Mouse (Mus musculus): Measurements from ENCODE around the gene Cav1. TPM values are rescaled to one million over a fixed set of nuclear protein-coding genes. Genes with fewer than 3 reads are reported as not detected.

Cav1 gene
- polyA plus RNA-seq, 1 experiment from 2014 or later = 1,087 TPM

DNA sequence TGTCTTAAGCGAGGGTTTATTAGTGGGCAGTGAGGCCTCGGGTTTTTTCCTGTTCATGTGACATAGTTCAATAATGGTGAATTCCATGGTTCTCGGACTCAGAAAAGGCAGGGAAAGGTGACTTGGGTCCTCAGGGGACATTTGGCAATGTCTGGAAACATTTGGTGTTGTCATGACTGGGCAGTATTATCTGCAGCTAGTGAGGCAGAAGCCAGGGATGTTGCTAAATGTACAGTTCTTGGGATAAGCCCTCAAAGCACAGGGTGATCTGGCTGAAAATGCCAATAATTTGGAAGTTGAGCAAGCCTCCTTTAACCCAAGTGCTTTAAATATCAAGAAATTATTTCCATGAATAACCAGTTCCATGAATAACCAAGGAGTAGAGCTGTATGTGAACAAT is 27.8 kb upstream of the Cav1 start:
- Histone ChIP-seq H3K9me3 (ENCODE audit: low read length) (no peaks in the 10 kb centered on the region), H3K4me3 (ENCODE audit: low read depth, low read length) (no peak overlapping the region), H3K4me1 (ENCODE audit: insufficient read depth, low read depth, low read length) (peaks cover 3% of the 10 kb centered on the region; the same call in 1 of the 2 replicates), H3K27me3 (replicated peaks; ENCODE audit: insufficient read depth, low read length) (no peaks in the 10 kb centered on the region), H3K4me2 (replicated peaks; ENCODE audit: low read depth, low read length) (no peak overlapping the region), H3K27ac (ENCODE audit: low read length) (no peak overlapping the region), H3K36me3 (ENCODE audit: insufficient read depth, low read length) (no peaks in the 10 kb centered on the region), H3K9ac (replicated peaks; ENCODE audit: low read depth) (no peak overlapping the region)
- WGBS = 95% methylated on average over 3 of the region's 3 CpGs
- TF ChIP-seq EP300 (IDR thresholded peaks at IDR 0.05) (no peak), CTCF (IDR thresholded peaks at IDR 0.05) (no peak)
- ATAC-seq (no peak), DNase-seq (ENCODE audit: low spot score) (no peak)

DNA sequence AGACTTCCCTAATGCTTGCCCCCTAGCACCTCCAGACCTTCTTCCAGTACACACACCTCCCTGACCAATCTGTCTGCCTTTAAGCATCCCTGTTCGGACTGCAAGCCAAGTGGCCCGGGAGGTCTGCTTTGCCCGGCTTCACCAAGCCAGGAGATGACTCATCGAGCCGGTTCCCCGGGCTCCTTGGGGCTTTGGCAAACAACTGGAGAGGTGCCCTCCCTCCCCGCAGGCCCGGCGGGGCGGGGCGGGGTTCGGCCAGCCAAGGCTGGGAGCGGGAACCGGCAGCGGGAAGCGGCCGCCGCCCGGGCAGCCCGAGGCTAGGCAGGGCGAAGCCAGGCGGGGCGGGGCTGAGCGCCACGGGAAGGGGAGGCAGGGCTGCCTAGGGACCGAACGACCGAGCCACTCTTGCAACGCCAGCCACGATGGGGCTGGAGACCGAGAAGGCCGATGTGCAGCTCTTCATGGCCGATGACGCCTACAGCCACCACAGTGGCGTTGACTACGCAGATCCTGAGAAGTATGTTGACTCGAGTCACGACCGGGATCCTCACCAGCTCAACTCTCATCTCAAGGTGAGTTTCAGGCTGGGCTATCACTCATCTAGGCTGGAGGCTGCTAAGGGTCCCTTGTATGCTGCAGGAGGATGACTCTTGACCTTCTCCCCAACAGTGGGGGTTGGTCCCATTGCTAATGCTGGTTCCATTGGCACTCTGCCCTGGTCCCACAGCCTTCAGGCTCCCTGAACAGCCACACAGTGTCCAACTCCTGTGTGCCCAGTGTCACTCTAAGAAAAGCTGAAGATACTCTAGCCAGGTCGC is 25.0 kb upstream of the Cav1 start, which contains the start of gene Cav2:
TSS of gene Cav2 (plus strand) at position 247 of the 818 bp plus-strand sequence.
- DNase-seq (ENCODE audit: low spot score) (peak; percentile 93), ATAC-seq (peak; percentile 96)
- peaks cover 3% of the 10 kb centered on the region; the same call in 1 of the 2 replicates for H3K4me1 ChIP-seq (ENCODE audit: insufficient read depth, low read depth, low read length)
- H3K36me3 ChIP-seq (ENCODE audit: insufficient read depth, low read length) = no peaks in the 10 kb centered on the region
- peak within 1 kb of the TSS; percentile 52 for H3K9ac ChIP-seq (replicated peaks; ENCODE audit: low read depth)
- peak within 1 kb of the TSS; percentile 96 for H3K27ac ChIP-seq (ENCODE audit: low read length)
- TF ChIP-seq CTCF (IDR thresholded peaks at IDR 0.05) = no peak
- peak; percentile 59; the same call in 1 of the 2 replicates for TF ChIP-seq EP300 (IDR thresholded peaks at IDR 0.05)
- no peaks in the 10 kb centered on the region for H3K9me3 ChIP-seq (ENCODE audit: low read length)
- no peaks in the 10 kb centered on the region for H3K27me3 ChIP-seq (replicated peaks; ENCODE audit: insufficient read depth, low read length)
- peak within 1 kb of the TSS; percentile 59 for H3K4me3 ChIP-seq (ENCODE audit: low read depth, low read length)
- 1% methylated on average over 33 of the region's 40 CpGs for WGBS
- peak within 1 kb of the TSS; percentile 77 for H3K4me2 ChIP-seq (replicated peaks; ENCODE audit: low read depth, low read length)

GRCm38 (mm10) chr6:17281757-17282092 is 24.4 kb upstream of the Cav1 start:
- WGBS = 7% methylated on average over 8 of the region's 8 CpGs
- Histone ChIP-seq H3K9ac (replicated peaks; ENCODE audit: low read depth) (peak overlapping the region; percentile 52; the same call in 1 of the 2 replicates), H3K4me3 (ENCODE audit: low read depth, low read length) (peak overlapping the region; percentile 59), H3K27ac (ENCODE audit: low read length) (peak overlapping the region; percentile 96), H3K27me3 (replicated peaks; ENCODE audit: insufficient read depth, low read length) (no peaks in the 10 kb centered on the region), H3K36me3 (ENCODE audit: insufficient read depth, low read length) (no peaks in the 10 kb centered on the region), H3K4me2 (replicated peaks; ENCODE audit: low read depth, low read length) (peak overlapping the region; percentile 77), H3K4me1 (ENCODE audit: insufficient read depth, low read depth, low read length) (peaks cover 3% of the 10 kb centered on the region; the same call in 1 of the 2 replicates), H3K9me3 (ENCODE audit: low read length) (no peaks in the 10 kb centered on the region)
- DNase-seq (ENCODE audit: low spot score) = no peak
- ATAC-seq = no peak
- no peak for TF ChIP-seq CTCF (IDR thresholded peaks at IDR 0.05)
- TF ChIP-seq EP300 (IDR thresholded peaks at IDR 0.05) = no peak

- peak; percentile 39 for ATAC-seq
- Histone ChIP-seq H3K4me1 (ENCODE audit: insufficient read depth, low read depth, low read length) (peaks cover 5% of the 10 kb centered on the region; the same call in 1 of the 2 replicates), H3K27ac (ENCODE audit: low read length) (peak overlapping the region; percentile 96), H3K27me3 (replicated peaks; ENCODE audit: insufficient read depth, low read length) (no peaks in the 10 kb centered on the region), H3K4me2 (replicated peaks; ENCODE audit: low read depth, low read length) (peak overlapping the region; percentile 77), H3K4me3 (ENCODE audit: low read depth, low read length) (peak overlapping the region; percentile 59), H3K36me3 (ENCODE audit: insufficient read depth, low read length) (no peaks in the 10 kb centered on the region), H3K9me3 (ENCODE audit: low read length) (no peaks in the 10 kb centered on the region), H3K9ac (replicated peaks; ENCODE audit: low read depth) (peak overlapping the region; percentile 52; the same call in 1 of the 2 replicates)
- WGBS = 17% methylated on average over 5 of the region's 5 CpGs
- DNase-seq (ENCODE audit: low spot score) = peak; percentile 66
- no peak for TF ChIP-seq CTCF (IDR thresholded peaks at IDR 0.05)
- peak; percentile 57; the same call in 1 of the 2 replicates for TF ChIP-seq EP300 (IDR thresholded peaks at IDR 0.05)
Measured at GRCm38 (mm10) chr6:17282159-17282558, 24.0 kb upstream of the Cav1 start.

DNA sequence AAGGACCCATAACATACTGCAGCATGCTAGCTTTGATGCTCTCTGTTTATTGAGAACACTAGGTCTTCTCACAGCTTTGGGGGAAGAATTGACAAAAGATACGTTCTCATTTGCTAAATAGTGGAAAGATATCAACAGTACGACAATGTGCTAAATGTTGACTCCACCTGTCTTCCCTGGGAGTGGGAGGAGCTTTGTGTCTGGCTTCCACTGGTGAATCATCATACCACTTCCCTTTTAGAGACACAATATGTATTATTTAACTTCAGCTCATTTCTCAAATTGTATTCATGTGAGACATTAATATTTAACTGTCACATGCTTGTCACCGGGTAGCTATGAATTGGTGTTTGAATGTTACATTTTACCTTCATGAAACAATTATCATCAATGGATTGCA is 22.3 kb upstream of the Cav1 start:
- no peak overlapping the region for H3K4me3 ChIP-seq (ENCODE audit: low read depth, low read length)
- H3K9me3 ChIP-seq (ENCODE audit: low read length) = no peaks in the 10 kb centered on the region
- H3K36me3 ChIP-seq (ENCODE audit: insufficient read depth, low read length) = no peaks in the 10 kb centered on the region
- no peak for TF ChIP-seq CTCF (IDR thresholded peaks at IDR 0.05)
- no peak for TF ChIP-seq EP300 (IDR thresholded peaks at IDR 0.05)
- ATAC-seq = no peak
- 41% methylated on average over 3 of the region's 3 CpGs for WGBS
- peak; percentile 44 for DNase-seq (ENCODE audit: low spot score)
- H3K27ac ChIP-seq (ENCODE audit: low read length) = no peak overlapping the region
- no peak overlapping the region for H3K4me2 ChIP-seq (replicated peaks; ENCODE audit: low read depth, low read length)
- H3K9ac ChIP-seq (replicated peaks; ENCODE audit: low read depth) = no peak overlapping the region
- peaks cover 5% of the 10 kb centered on the region; the same call in 1 of the 2 replicates for H3K4me1 ChIP-seq (ENCODE audit: insufficient read depth, low read depth, low read length)
- H3K27me3 ChIP-seq (replicated peaks; ENCODE audit: insufficient read depth, low read length) = no peaks in the 10 kb centered on the region

GRCm38 (mm10) chr6:17286381-17286780 is 19.8 kb upstream of the Cav1 start:
- Histone ChIP-seq H3K4me3 (ENCODE audit: low read depth, low read length) (no peak overlapping the region), H3K27ac (ENCODE audit: low read length) (peak overlapping the region; percentile 57; the same call in 1 of the 2 replicates)

More at GRCm38 (mm10) chr6:17286381-17286780, 19.8 kb upstream of the Cav1 start:
- H3K4me1 ChIP-seq (ENCODE audit: insufficient read depth, low read depth, low read length) = peaks cover 5% of the 10 kb centered on the region; the same call in 1 of the 2 replicates
- DNase-seq (ENCODE audit: low spot score) (peak; percentile 60), ATAC-seq (peak; percentile 37; the same call in 1 of the 2 replicates)
- WGBS = 45% methylated on average over 4 of the region's 4 CpGs
- TF ChIP-seq EP300 (IDR thresholded peaks at IDR 0.05) = peak; percentile 85
- no peak for TF ChIP-seq CTCF (IDR thresholded peaks at IDR 0.05)
- no peaks in the 10 kb centered on the region for H3K27me3 ChIP-seq (replicated peaks; ENCODE audit: insufficient read depth, low read length)
- no peaks in the 10 kb centered on the region for H3K9me3 ChIP-seq (ENCODE audit: low read length)
- H3K9ac ChIP-seq (replicated peaks; ENCODE audit: low read depth) = no peak overlapping the region
- H3K36me3 ChIP-seq (ENCODE audit: insufficient read depth, low read length) = no peaks in the 10 kb centered on the region
- H3K4me2 ChIP-seq (replicated peaks; ENCODE audit: low read depth, low read length) = no peak overlapping the region

All from lung, postnatal 0 days (tissue).